Mouse (Mus musculus) liver, embryonic 14.5 days (tissue): ENCODE measurements around the gene Nt5dc2.

ENCODE experiments used
- CTCF ChIP-seq: IDR thresholded peaks from 2 replicates; pipeline ENCODE4 v1.5.1; 2016; ENCODE audit warnings: antibody characterized with exemption, low read depth, control low read depth
- EP300 ChIP-seq: IDR thresholded peaks from 2 replicates; pipeline ENCODE4 v1.6.1; 2016; ENCODE audit warnings: antibody characterized with exemption, low read depth

DNA sequence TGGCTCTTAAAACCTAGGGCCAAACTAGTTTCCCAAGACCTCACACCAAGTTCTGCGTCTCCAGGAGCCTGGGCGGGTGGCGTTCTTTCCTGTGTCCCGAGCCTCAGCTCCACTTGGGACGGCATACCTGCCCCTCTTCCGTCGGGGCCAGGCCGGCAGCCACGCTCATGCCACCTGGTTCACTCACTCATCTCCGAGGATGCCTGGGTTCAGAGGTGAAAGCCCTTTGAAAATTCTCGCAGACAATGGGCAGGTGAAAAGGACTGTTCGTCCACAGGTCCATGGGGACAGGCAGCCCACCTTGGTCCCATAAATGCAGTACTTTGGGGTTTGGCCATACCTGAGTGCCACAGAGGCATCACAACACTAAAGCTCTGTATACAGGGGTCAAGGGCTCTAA, 53.3 kb downstream of the Nt5dc2 start:
- TF ChIP-seq CTCF, result no peak
- no peak for TF ChIP-seq EP300
